Mouse (Mus musculus) ES-E14 (cell line): ENCODE data around the gene Plcd4. TPM values are rescaled to one million over a fixed set of nuclear protein-coding genes. Genes with fewer than 3 reads are reported as not detected.

Source experiments
- DNase-seq: peaks from one replicate; pipeline ENCODE4 v3.0.0-alpha.2; 2013; ENCODE audit warnings: low read depth, low spot score
- H3K27ac ChIP-seq: 2 replicates; pipeline ENCODE4 v1.5.1; 2012; ENCODE audit warnings: low read depth, mild to moderate bottlenecking, low read length, moderate library complexity, mixed read lengths; ENCODE audit not compliant: poor library complexity, insufficient read depth, severe bottlenecking
- H3K36me3 ChIP-seq: 2 replicates; pipeline ENCODE4 v1.6.1; 2012; ENCODE audit warnings: mild to moderate bottlenecking, low read length, moderate library complexity, mixed read lengths; ENCODE audit not compliant: control insufficient read depth, poor library complexity, insufficient read depth, severe bottlenecking
- H3K4me1 ChIP-seq, 2 experiments: fragments of 150-350 bp in 1 of 2; sonication (generic) in 1 of 2; 2 replicates each; pipeline ENCODE4 v1.6.1; 2012; ENCODE audit warnings: low read length in 2 of 2, mild to moderate bottlenecking in 1 of 2, mixed read lengths in 1 of 2; ENCODE audit not compliant: control insufficient read depth in 2 of 2, insufficient read depth in 2 of 2, poor library complexity in 1 of 2
- H3K4me3 ChIP-seq, 2 experiments: fragments of 150-350 bp in 1 of 2; sonication (generic) in 1 of 2; 2 replicates each; pipeline ENCODE4 v1.5.1; 2012; ENCODE audit warnings: low read length in 2 of 2, low read depth in 1 of 2, mild to moderate bottlenecking in 1 of 2, mixed read lengths in 1 of 2; ENCODE audit not compliant: insufficient read depth in 1 of 2, poor library complexity in 1 of 2, severe bottlenecking in 1 of 2
- H3K9ac ChIP-seq: 2 replicates; pipeline ENCODE4 v1.6.1; 2012; ENCODE audit warnings: low read depth, mild to moderate bottlenecking, low read length, mixed read lengths; ENCODE audit not compliant: poor library complexity, insufficient read depth, severe bottlenecking
- H3K9me3 ChIP-seq: fragments of 150-350 bp; sonication (generic); 2 replicates; pipeline ENCODE4 v1.6.1; 2012; ENCODE audit warnings: low read depth, mild to moderate bottlenecking, low read length; ENCODE audit not compliant: control insufficient read depth, insufficient read depth
- CHD2 ChIP-seq: IDR thresholded peaks from 2 replicates; pipeline ENCODE4 v1.6.1; 2014; ENCODE audit warnings: mild to moderate bottlenecking, low read depth, low read length, inconsistent platforms
- HCFC1 ChIP-seq: IDR thresholded peaks from 2 replicates; pipeline ENCODE4 v1.6.1; 2012; ENCODE audit warnings: low read length, inconsistent platforms, borderline replicate concordance; ENCODE audit not compliant: insufficient read depth
- MAFK ChIP-seq: IDR thresholded peaks from 2 replicates; pipeline ENCODE4 v1.6.1; 2014; ENCODE audit warnings: mild to moderate bottlenecking, low read depth, low read length, inconsistent platforms; ENCODE audit not compliant: insufficient read depth
- ZC3H11A ChIP-seq: IDR thresholded peaks from 2 replicates; pipeline ENCODE4 v1.6.1; 2012; ENCODE audit warnings: low read depth, mild to moderate bottlenecking, inconsistent platforms, low read length, borderline replicate concordance
- ZNF384 ChIP-seq: IDR thresholded peaks from 2 replicates; pipeline ENCODE4 v1.6.1; 2012; ENCODE audit warnings: low read depth, low read length, inconsistent platforms
- in situ Hi-C, 2 experiments: fragments of 600-800 bp; cut with MboI; formaldehyde crosslinking; loops; one replicate each; pipeline ENCODE4 v1.15.1; 2025; ENCODE audit warnings: low sequenced_read_pairs in 2 of 2, inconsistent platforms in 1 of 2; ENCODE audit not compliant: unreplicated experiment in 2 of 2
- total RNA-seq: library from RNA; depleted of rRNA; stranded (reverse); fragments of 300-350 nt; gene quantifications from 2 replicates; pipeline ENCODE4 v1.2.3, GENCODE M21; 2012; rRNA removed

Gene Plcd4
- total RNA-seq: 1.2 and 1.5 TPM in 2 replicates

DNA sequence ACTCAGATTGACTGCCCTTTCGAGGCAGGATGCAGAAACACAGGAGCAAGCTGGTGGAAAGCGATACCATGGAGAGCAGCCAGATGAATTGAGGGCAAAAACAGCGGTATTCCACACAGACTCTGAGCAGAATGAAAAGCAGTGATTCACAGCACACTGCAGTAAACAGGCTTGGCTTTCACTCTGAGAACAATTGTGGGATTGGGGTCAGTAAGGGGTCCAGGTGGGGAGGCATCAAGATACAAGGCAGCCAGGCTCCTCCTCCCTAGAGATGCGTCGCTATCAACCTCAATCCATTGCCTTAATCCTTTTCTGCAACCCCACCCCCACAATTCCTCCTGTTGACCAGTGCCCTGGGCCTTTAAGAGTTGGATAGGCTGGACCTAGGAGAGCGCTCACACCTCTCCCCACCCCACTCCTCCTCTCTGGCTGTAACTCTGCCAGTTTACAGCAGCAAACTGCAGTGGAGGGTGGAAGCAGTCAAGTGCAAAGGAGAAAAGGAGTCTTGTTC, at the start of gene Plcd4:
TSS of gene Plcd4 (plus strand) at position 438 of the 511 bp plus-strand sequence.
- DNase-seq: no peak
- H3K4me1 ChIP-seq: peaks cover 0 to 4% of the 10 kb centered on the region in 2 experiments; a peak in 1 of 4 replicates
- H3K27ac ChIP-seq: no peak within 1 kb of the TSS
- no peak within 1 kb of the TSS for H3K9ac ChIP-seq
- TF ChIP-seq MAFK: no peak
- no peak for TF ChIP-seq CHD2
- no peak within 1 kb of the TSS for H3K4me3 ChIP-seq
- in situ Hi-C loops: no loop called here
- H3K36me3 ChIP-seq: no peaks in the 10 kb centered on the region
- H3K9me3 ChIP-seq: no peaks in the 10 kb centered on the region

DNA sequence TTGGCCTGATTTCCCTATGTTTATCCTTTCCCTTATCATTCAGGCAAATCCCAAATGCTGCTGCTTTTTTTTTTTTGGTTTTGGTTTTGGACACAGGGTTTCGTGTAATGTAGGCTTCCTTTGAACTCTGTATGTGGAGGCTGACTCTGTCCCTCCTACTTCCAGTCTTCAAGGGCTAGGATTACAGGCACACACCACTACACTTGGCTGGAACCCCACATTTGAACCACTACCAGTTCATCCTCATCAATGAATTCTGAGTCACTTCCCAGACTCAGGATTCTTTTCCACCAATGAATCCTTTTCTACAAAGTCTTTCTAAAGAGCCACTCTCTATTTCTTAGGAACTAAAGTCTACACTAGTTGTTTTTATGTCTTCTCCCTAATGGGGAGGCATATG, 41.6 kb upstream of the Plcd4 start:
- Histone ChIP-seq H3K9me3 (no peaks in the 10 kb centered on the region), H3K9ac (no peak overlapping the region), H3K27ac (no peak overlapping the region), H3K36me3 (no peaks in the 10 kb centered on the region; the same call in 1 of the 2 replicates), H3K4me1 (peaks cover 0 to 8% of the 10 kb centered on the region in 2 experiments; a peak in 1 of 4 replicates), H3K4me3 (no peak overlapping the region)
- in situ Hi-C loops: no loop called here
- no peak for DNase-seq
- no peak for TF ChIP-seq CHD2
- no peak for TF ChIP-seq HCFC1
- no peak for TF ChIP-seq MAFK
- TF ChIP-seq ZC3H11A: no peak
- TF ChIP-seq ZNF384: no peak

DNA sequence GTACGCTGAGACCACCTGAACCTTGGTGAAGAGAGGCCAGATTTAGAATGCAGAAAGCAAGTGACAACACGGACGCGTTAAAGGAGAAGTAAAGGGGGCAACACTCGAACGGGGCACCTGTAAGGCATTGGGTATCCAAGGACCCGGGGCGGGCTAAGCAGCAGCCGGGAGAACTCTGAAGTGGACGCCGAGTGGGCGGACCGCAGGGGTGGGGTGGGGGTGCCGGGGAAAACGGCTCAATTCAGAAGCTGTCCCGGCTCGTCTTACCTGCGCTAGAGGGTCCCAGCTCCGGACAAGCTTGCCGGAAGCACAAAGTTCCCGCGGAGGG, 37.3 kb upstream of the Plcd4 start:
- H3K36me3 ChIP-seq: no peaks in the 10 kb centered on the region; the same call in 1 of the 2 replicates
- in situ Hi-C loops: no loop called here
- no peak for DNase-seq
- peak overlapping the region; percentile 84 for H3K27ac ChIP-seq
- TF ChIP-seq HCFC1 (no peak), CHD2 (no peak), ZNF384 (no peak), MAFK (no peak), ZC3H11A (no peak)
- no peaks in the 10 kb centered on the region for H3K9me3 ChIP-seq
- peak overlapping the region; percentile 96 for H3K9ac ChIP-seq
- peak overlapping the region; percentile 95 to 99 for H3K4me3 ChIP-seq
- peaks cover 1 to 8% of the 10 kb centered on the region in 2 experiments; a peak in 1 of 4 replicates for H3K4me1 ChIP-seq

- TF ChIP-seq CHD2 (peak; percentile 66; the same call in 1 of the 2 replicates), HCFC1 (no peak)
- Histone ChIP-seq H3K36me3 (no peaks in the 10 kb centered on the region; the same call in 1 of the 2 replicates), H3K9ac (peak within 1 kb of the TSS; percentile 99), H3K4me1 (peaks cover 1 to 8% of the 10 kb centered on the region in 2 experiments; a peak in 1 of 4 replicates), H3K4me3 (peak within 1 kb of the TSS; percentile 95 to 99), H3K9me3 (no peaks in the 10 kb centered on the region), H3K27ac (peak within 1 kb of the TSS; percentile 97)
- DNase-seq: peak; percentile 99
- in situ Hi-C loops: no loop called here
Observed at GRCm38 (mm10) chr1:74505721-74506464, 36.8 kb upstream of the Plcd4 start, which contains the start of gene Cnot9. Gene Cnot9 (plus strand): TSS chr1:74506058.
